Mouse (Mus musculus): ENCODE data around the gene Kcnj14.

DNA sequence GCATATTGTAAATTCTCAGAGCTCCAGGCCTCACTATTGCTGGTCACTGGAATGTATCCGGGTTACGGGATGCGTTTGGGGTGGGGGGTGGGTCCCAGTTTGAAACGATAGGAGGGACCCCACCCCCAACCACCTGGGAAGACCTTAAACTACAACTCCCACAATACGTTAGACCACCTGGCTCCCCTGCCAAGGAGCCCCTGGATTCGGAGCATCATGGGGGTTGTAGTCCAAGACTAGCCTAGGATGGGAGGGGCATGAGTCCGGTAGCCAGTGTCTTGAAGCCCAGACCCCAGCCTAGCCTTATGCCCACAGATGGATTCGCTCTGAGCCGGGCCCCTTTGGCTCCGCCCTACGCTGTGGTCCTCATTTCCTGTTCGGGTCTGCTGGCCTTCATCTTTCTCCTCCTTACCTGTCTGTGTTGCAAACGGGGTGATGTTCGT is 38.4 kb downstream of the Kcnj14 start:
- TF ChIP-seq GATA1 (IDR thresholded peaks at IDR 0.05; ENCODE audit: borderline replicate concordance, low read length) (no peak), FLI1 (IDR thresholded peaks at IDR 0.05; ENCODE audit: low read length) (no peak)
